Mouse (Mus musculus) layer of hippocampus, postnatal 14 days (tissue): Measurements from ENCODE around the gene Wwox. TPM values are rescaled to one million over a fixed set of nuclear protein-coding genes. Genes with fewer than 3 reads are reported as not detected.

Source experiments
- DNase-seq, 2 experiments: peaks; one replicate each; pipeline ENCODE4 v3.0.0; 2021 to 2022; ENCODE audit warnings: low spot score in 2 of 2, mixed read lengths in 1 of 2
- total RNA-seq, 2 experiments: library from RNA; stranded (reverse); gene quantifications; 2 replicates each; pipeline ENCODE4 v1.2.3; 2021

Gene Wwox
- total RNA-seq, 2 experiments from 2014 or later = 11.2 to 12.3 TPM

GRCm38 (mm10) chr8:114593424-114594157 is 154.1 kb downstream of the Wwox start:
- peak in 1 of 2 experiments; percentile 13 for DNase-seq

- no peak for DNase-seq
Observed at GRCm38 (mm10) chr8:114594811-114595210, 155.4 kb downstream of the Wwox start.

- no peak for DNase-seq
Observed at GRCm38 (mm10) chr8:114599555-114599954, 160.1 kb downstream of the Wwox start.

GRCm38 (mm10) chr8:114600196-114600595 is 160.7 kb downstream of the Wwox start:
- peak in 1 of 2 experiments; percentile 46 for DNase-seq

GRCm38 (mm10) chr8:114603046-114603445 is 163.6 kb downstream of the Wwox start:
- DNase-seq = no peak

GRCm38 (mm10) chr8:114603561-114603960 is 164.1 kb downstream of the Wwox start:
- DNase-seq = no peak

- DNase-seq = no peak
Observed at GRCm38 (mm10) chr8:114604315-114604714, 164.9 kb downstream of the Wwox start.

GRCm38 (mm10) chr8:114605651-114606050 is 166.2 kb downstream of the Wwox start:
- no peak for DNase-seq

- DNase-seq = no peak
Observed at GRCm38 (mm10) chr8:114609330-114609729, 169.9 kb downstream of the Wwox start.

- no peak for DNase-seq
Observed at GRCm38 (mm10) chr8:114611075-114611474, 171.6 kb downstream of the Wwox start.

GRCm38 (mm10) chr8:114612091-114612490 is 172.6 kb downstream of the Wwox start:
- no peak for DNase-seq

- no peak for DNase-seq
Observed at GRCm38 (mm10) chr8:114615413-114615812, 176.0 kb downstream of the Wwox start.

- DNase-seq = no peak
Observed at GRCm38 (mm10) chr8:114615908-114616307, 176.5 kb downstream of the Wwox start.

GRCm38 (mm10) chr8:114618908-114619508 is 179.6 kb downstream of the Wwox start:
- DNase-seq = no peak

GRCm38 (mm10) chr8:114625402-114625801 is 185.9 kb downstream of the Wwox start:
- no peak for DNase-seq

- DNase-seq = no peak
Observed at GRCm38 (mm10) chr8:114626897-114627296, 187.4 kb downstream of the Wwox start.

- no peak for DNase-seq
Observed at GRCm38 (mm10) chr8:114629719-114630118, 190.3 kb downstream of the Wwox start.

- DNase-seq = no peak
Observed at GRCm38 (mm10) chr8:114631087-114631486, 191.6 kb downstream of the Wwox start.

- DNase-seq = no peak
Observed at GRCm38 (mm10) chr8:114634151-114634550, 194.7 kb downstream of the Wwox start.

- DNase-seq = no peak
Observed at GRCm38 (mm10) chr8:114634669-114635410, 195.4 kb downstream of the Wwox start.

GRCm38 (mm10) chr8:114636376-114636775 is 196.9 kb downstream of the Wwox start:
- DNase-seq = no peak

GRCm38 (mm10) chr8:114641809-114642208 is 202.4 kb downstream of the Wwox start:
- no peak for DNase-seq
